Mouse (Mus musculus) myocyte (in vitro differentiated cells): ENCODE results near the gene Olfr1048.

Experiments
- MAX ChIP-seq: IDR thresholded peaks from one replicate; pipeline ENCODE4 v1.6.1; 2011; ENCODE audit warnings: low read depth, mild to moderate bottlenecking, control low read depth
- POLR2A ChIP-seq: IDR thresholded peaks from one replicate; pipeline ENCODE4 v1.6.1; 2011; ENCODE audit warnings: low read depth, mild to moderate bottlenecking, control low read depth, moderate library complexity; ENCODE audit not compliant: insufficient read length
- TCF12 ChIP-seq: IDR thresholded peaks from one replicate; pipeline ENCODE4 v1.6.1; 2011; ENCODE audit warnings: mild to moderate bottlenecking, control low read depth; ENCODE audit not compliant: poor library complexity, insufficient read depth, severe bottlenecking
- USF1 ChIP-seq: IDR thresholded peaks from one replicate; pipeline ENCODE4 v1.6.1; 2011; ENCODE audit warnings: low read depth, mild to moderate bottlenecking, control low read depth, moderate library complexity

GRCm38 (mm10) chr2:86240189-86240588 lies at the start of gene Olfr1048:
- no peak for TF ChIP-seq POLR2A
- no peak for TF ChIP-seq USF1
- no peak for TF ChIP-seq MAX
- TF ChIP-seq TCF12: no peak
